Mouse (Mus musculus): ENCODE data around the gene Olfr1564. TPM values are rescaled to one million over a fixed set of nuclear protein-coding genes. Genes with fewer than 3 reads are reported as not detected.
A peak's percentile ranks its signal among the peaks of the same experiment; 100 is the strongest.
"Not testable (repeated sequence)": the region's sequence is repeated elsewhere in the genome, so short reads cannot be mapped to it uniquely, and the experiment has no call there.

Gene Olfr1564
- not detected in 2 replicates for total RNA-seq (2015)
- not detected in 2 replicates for total RNA-seq (2017)

DNA sequence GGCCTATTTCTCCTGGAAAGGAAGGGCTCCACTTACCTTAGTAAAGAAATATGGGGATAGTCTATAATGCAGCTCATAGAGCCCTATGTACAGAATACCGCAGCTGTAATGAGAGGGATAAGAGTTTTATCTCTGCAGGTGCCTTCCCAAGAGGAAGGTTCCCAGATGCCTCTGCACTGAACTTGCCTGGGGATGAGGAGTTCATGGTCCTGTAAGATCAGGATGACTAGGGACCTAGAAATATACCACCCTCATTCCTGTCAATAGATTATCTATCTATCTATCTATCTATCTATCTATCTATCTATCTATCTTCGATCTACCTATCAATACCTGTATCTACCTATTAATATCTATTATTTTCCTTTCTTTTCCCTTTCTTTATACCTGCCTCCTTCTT is at the start of gene Olfr1564:
TSS of gene Olfr1564 (minus strand) at position 101 of the 400 bp plus-strand sequence.
- no peak for ATAC-seq (replicated peaks; ENCODE audit: poor library complexity)

DNA sequence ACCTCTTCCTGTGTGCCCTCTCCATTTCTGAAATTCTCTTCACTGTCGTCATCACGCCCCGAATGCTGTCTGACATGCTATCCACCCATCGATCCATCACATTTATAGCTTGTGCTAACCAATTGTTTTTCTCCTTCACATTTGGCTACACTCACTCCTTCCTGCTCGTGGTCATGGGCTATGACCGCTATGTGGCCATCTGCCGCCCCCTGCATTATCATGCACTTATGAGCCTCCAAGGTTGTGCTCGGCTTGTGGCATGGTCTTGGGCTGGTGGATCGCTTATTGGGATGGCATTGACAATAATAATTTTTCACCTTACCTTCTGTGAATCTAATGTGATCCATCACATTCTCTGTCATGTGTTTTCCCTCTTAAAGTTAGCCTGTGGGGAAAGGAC is 47.4 kb upstream of the Olfr1564 start:
- ATAC-seq (replicated peaks; ENCODE audit: poor library complexity) = no peak

GRCm38 (mm10) chr17:33264376-33264775 is 42.9 kb upstream of the Olfr1564 start, which contains the start of gene Olfr63:
Olfr63 (plus strand) TSS chr17:33264676.
- ATAC-seq (replicated peaks; ENCODE audit: poor library complexity) = no peak

DNA sequence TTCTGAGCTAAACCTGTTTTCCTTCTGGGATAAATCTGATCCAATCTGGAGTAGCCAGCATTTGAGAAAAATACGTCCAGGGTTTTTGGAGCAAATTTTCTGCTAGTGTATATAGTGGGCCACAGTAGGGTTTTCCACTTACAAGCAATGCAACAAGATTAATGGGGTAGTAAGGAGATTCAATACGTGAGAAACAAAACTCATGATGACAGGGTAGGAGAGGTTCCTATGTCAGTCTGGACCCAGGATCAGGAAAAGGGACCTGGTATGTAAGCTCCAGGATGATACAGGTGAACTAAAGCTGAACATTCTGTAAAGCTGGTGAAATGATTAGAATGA is 33.8 kb upstream of the Olfr1564 start:
- ATAC-seq (replicated peaks; ENCODE audit: poor library complexity) = not testable (repeated sequence)

DNA sequence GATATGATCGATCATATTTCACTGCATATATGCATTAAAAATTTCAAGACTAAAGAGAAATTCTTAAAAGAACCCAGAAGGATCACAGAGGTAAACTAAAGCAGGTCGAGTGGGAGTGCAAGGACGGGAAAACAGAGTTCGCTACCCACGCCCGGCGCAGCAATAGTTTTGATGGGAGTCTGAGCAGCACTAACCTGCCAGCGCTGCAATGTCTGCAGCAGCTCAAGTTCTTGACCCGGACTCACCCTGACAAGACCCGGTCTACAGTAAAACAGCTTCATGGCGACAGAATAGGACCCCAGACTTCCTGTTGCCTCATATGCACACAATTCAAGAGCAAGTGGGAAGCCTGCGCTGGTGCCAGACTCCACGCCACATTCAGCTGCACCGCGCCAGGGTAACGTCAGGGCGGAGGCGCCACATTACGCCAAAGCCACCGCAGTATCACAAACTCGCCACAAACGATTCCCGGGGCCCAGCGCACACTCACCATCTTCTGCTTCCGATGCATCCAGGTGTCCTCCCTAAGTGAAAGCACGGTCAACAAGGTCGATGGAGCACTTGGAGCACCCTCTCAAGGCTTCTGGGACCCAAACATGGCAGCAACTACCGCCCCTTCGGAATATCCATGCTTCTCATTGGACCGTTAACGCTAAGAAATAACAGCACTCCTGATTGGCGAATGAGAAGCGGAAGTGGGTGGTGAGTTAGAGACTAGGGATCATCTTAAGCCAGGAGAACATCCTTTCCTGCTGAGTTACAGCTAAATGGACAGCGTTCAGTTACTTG is 33.2 kb upstream of the Olfr1564 start, which contains the start of gene Zfp955a:
TSS of gene Zfp955a (minus strand) at position 616 of the 789 bp plus-strand sequence.
- peak; percentile 100 for ATAC-seq (replicated peaks; ENCODE audit: poor library complexity)

DNA sequence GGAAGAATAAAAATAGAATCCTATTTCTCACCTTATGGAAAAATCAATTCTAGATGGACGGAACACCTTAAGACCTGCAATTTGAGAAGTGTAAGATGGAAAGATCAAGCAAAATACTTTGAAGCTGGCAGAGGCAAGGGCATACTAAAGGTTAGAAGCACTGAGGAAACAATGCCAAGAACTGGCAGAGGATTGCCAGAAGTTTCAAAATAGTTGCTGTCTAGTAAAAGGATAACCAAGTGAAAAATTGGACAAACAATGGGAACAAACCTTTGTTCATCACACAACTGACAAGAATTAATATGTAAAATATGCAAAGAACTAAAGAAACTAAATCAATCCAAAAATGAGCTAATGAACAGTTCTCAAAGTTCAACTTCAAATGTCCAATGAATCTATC is 15.2 kb upstream of the Olfr1564 start:
- ATAC-seq (replicated peaks; ENCODE audit: poor library complexity) = not testable (repeated sequence)

DNA sequence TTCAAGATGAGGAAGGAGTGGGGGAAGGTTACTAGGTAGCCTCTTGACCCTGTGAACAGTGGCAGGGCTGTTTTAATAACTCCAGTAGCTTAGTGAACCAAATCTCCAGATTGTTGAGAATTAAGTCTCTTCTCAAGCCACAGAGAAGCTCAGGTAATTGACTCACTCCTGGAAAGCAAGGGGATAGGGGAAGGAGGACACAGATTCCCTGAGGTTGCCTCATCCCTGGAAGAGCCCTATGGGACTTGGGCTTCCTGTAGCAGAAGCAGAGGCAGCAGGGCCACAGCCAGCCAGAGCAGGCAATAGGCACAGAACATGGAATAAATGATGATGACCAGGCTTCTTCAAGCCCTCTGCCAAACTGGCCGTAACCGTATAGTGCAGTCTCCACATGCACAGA is 30.5 kb downstream of the Olfr1564 start, which contains the start of gene Olfr239:
TSS of gene Olfr239 (plus strand) at position 301 of the 400 bp plus-strand sequence.
- ATAC-seq (replicated peaks; ENCODE audit: poor library complexity) = not testable (repeated sequence)

GRCm38 (mm10) chr17:33168147-33168546 is 53.3 kb downstream of the Olfr1564 start, which contains the start of gene Olfr55:
Olfr55 (plus strand) TSS chr17:33168447.
- not testable (repeated sequence) for ATAC-seq (replicated peaks; ENCODE audit: poor library complexity)

Other genes with a start within 250 kb of the Olfr1564 start
- gene Zfp952, start 228.6 kb downstream of the Olfr1564 start, total RNA-seq (2015) = 5.9 TPM in 2 replicates
- 8.4 and 10.2 TPM in 2 replicates for gene Zfp952, start 228.6 kb downstream of the Olfr1564 start, total RNA-seq (2017)
- 5.7 and 9.8 TPM in 2 replicates for gene Zfp763, start 188.3 kb downstream of the Olfr1564 start, total RNA-seq (2015)
- 5.6 and 8.1 TPM in 2 replicates for gene Zfp763, start 188.3 kb downstream of the Olfr1564 start, total RNA-seq (2017)
- gene 4921501E09Rik, start 153.6 kb downstream of the Olfr1564 start, total RNA-seq (2015) = not detected in 2 replicates
- gene 4921501E09Rik, start 153.6 kb downstream of the Olfr1564 start, total RNA-seq (2017) = not detected in 2 replicates
- 5.3 and 8.2 TPM in 2 replicates for gene Zfp563, start 132.4 kb downstream of the Olfr1564 start, total RNA-seq (2015)
- 3.4 and 5.5 TPM in 2 replicates for gene Zfp563, start 132.4 kb downstream of the Olfr1564 start, total RNA-seq (2017)
- gene Morc2b, start 82.0 kb downstream of the Olfr1564 start, total RNA-seq (2015) = not detected in 2 replicates
- gene Morc2b, start 82.0 kb downstream of the Olfr1564 start, total RNA-seq (2017) = not detected in 2 replicates
- not detected in 2 replicates for gene Olfr55, start 53.2 kb downstream of the Olfr1564 start, total RNA-seq (2015)
- not detected in 2 replicates for gene Olfr55, start 53.2 kb downstream of the Olfr1564 start, total RNA-seq (2017)
- gene Olfr239, start 30.4 kb downstream of the Olfr1564 start, total RNA-seq (2015) = not detected in 2 replicates
- gene Olfr239, start 30.4 kb downstream of the Olfr1564 start, total RNA-seq (2017) = not detected in 2 replicates
- 12.7 and 13.5 TPM in 2 replicates for gene Zfp955a, start 33.5 kb upstream of the Olfr1564 start, total RNA-seq (2015)
- 13.7 and 15.3 TPM in 2 replicates for gene Zfp955a, start 33.5 kb upstream of the Olfr1564 start, total RNA-seq (2017)
- gene Olfr63, start 43.0 kb upstream of the Olfr1564 start, total RNA-seq (2015) = 0.02 TPM in 1 of 2 replicates, not detected in the other
- gene Olfr63, start 43.0 kb upstream of the Olfr1564 start, total RNA-seq (2017) = not detected in 2 replicates
- gene Zfp955b, start 67.9 kb upstream of the Olfr1564 start, total RNA-seq (2015) = 5.7 and 7.0 TPM in 2 replicates
- gene Zfp955b, start 67.9 kb upstream of the Olfr1564 start, total RNA-seq (2017) = 5.6 and 9.1 TPM in 2 replicates
- gene Zfp81, start 137.2 kb upstream of the Olfr1564 start, total RNA-seq (2015) = 18.9 and 27.4 TPM in 2 replicates
- 11.9 and 14.5 TPM in 2 replicates for gene Zfp81, start 137.2 kb upstream of the Olfr1564 start, total RNA-seq (2017)
- gene Zfp101, start 173.0 kb upstream of the Olfr1564 start, total RNA-seq (2015) = 15.8 and 24.3 TPM in 2 replicates
- gene Zfp101, start 173.0 kb upstream of the Olfr1564 start, total RNA-seq (2017) = 17.3 and 54.4 TPM in 2 replicates
- gene Actl9, start 211.2 kb upstream of the Olfr1564 start, total RNA-seq (2015) = not detected in 2 replicates
- not detected in 2 replicates for gene Actl9, start 211.2 kb upstream of the Olfr1564 start, total RNA-seq (2017)

All from megakaryocyte progenitor cell, adult 5-6 weeks (primary cell).